Mouse (Mus musculus) midbrain, embryonic 11.5 days (tissue): ENCODE measurements at regions not wholly inside any gene's neighbourhood (a gene's known extent, or its start where the extent isn't known, plus 50 kb on each side); places are given as distances from the start of the nearest gene placed in this dataset.

Experiments
- ATAC-seq: fragments of 200-750 bp; cut with Nextera tagmentation; 2 replicates; pipeline ENCODE4 v1.8.0; 2017; ENCODE audit warnings: moderate TSS enrichment, moderate library complexity; ENCODE audit not compliant: low FRiP score
- DNase-seq: peaks from one replicate; pipeline ENCODE4 v3.0.0; 2015; ENCODE audit warnings: low spot score; ENCODE audit errors: missing footprints
- H3K27ac ChIP-seq: fragments of 300-500 bp; sonication (generic); 2 replicates; pipeline ENCODE4 v1.5.1; 2014; ENCODE audit warnings: low read depth, low read length
- H3K27me3 ChIP-seq: fragments of 300-500 bp; sonication (generic); 2 replicates; pipeline ENCODE4 v1.6.1; 2014; ENCODE audit warnings: mild to moderate bottlenecking, low read length, moderate library complexity, mixed read lengths; ENCODE audit not compliant: control insufficient read depth, insufficient read depth
- H3K36me3 ChIP-seq: fragments of 300-500 bp; sonication (generic); 2 replicates; pipeline ENCODE4 v1.6.1; 2014; ENCODE audit warnings: mild to moderate bottlenecking, low read length, moderate library complexity, mixed read lengths; ENCODE audit not compliant: control insufficient read depth, insufficient read depth
- H3K4me1 ChIP-seq: fragments of 300-500 bp; sonication (generic); 2 replicates; pipeline ENCODE4 v1.6.1; 2014; ENCODE audit warnings: low read length; ENCODE audit not compliant: control insufficient read depth, insufficient read depth
- H3K4me2 ChIP-seq: fragments of 300-500 bp; sonication (generic); 2 replicates; pipeline ENCODE4 v1.6.1; 2014; ENCODE audit warnings: mild to moderate bottlenecking, moderate library complexity
- H3K4me3 ChIP-seq: fragments of 300-500 bp; sonication (generic); 2 replicates; pipeline ENCODE4 v1.5.1; 2014; ENCODE audit warnings: low read depth, low read length
- H3K9ac ChIP-seq: fragments of 300-500 bp; sonication (generic); 2 replicates; pipeline ENCODE4 v1.6.1; 2014; ENCODE audit warnings: low read length
- H3K9me3 ChIP-seq: fragments of 300-500 bp; sonication (generic); 2 replicates; pipeline ENCODE4 v1.6.1; 2016; ENCODE audit warnings: low read length; ENCODE audit not compliant: control insufficient read depth
- WGBS: fragments of 180-500 bp; shearing (Covaris S2); extraction: QIAGEN DNeasy Blood & Tissue Kit; methylation state at CpG from one replicate; pipeline ENCODE4 v1.1.7; 2014; 5-methylcytosine and 5-hydroxymethylcytosine counted together

GRCm38 (mm10) chr12:29124079-29124668 lies 372.6 kb downstream of the Eipr1 start:
- no peaks in the 10 kb centered on the region for H3K4me1 ChIP-seq
- H3K4me2 ChIP-seq: no peak overlapping the region
- H3K9ac ChIP-seq: no peak overlapping the region
- H3K36me3 ChIP-seq: no peaks in the 10 kb centered on the region
- no peaks in the 10 kb centered on the region for H3K9me3 ChIP-seq
- no peak overlapping the region for H3K27ac ChIP-seq
- ATAC-seq (no peak), DNase-seq (no peak)
- no peak overlapping the region for H3K4me3 ChIP-seq
- H3K27me3 ChIP-seq: no peaks in the 10 kb centered on the region
- WGBS: 78% methylated on average over 7 of the region's 7 CpGs

- H3K4me3 ChIP-seq: no peak overlapping the region
- no peaks in the 10 kb centered on the region for H3K9me3 ChIP-seq
- H3K4me1 ChIP-seq: no peaks in the 10 kb centered on the region
- no peak overlapping the region for H3K9ac ChIP-seq
- H3K36me3 ChIP-seq: no peaks in the 10 kb centered on the region
- H3K27ac ChIP-seq: no peak overlapping the region
- H3K4me2 ChIP-seq: no peak overlapping the region
- H3K27me3 ChIP-seq: no peaks in the 10 kb centered on the region
- whole genome bisulfite sequencing: 57% methylated on average over 10 of the region's 10 CpGs
- DNase-seq (peak; percentile 86), ATAC-seq (peak; percentile 27; the same call in 1 of the 2 replicates)
These were observed 377.2 kb downstream of the Eipr1 start for GRCm38 (mm10) chr12:29128844-29129243.

- Histone ChIP-seq H3K4me2 (no peak overlapping the region), H3K27me3 (no peaks in the 10 kb centered on the region), H3K4me1 (no peaks in the 10 kb centered on the region), H3K9ac (no peak overlapping the region), H3K36me3 (no peaks in the 10 kb centered on the region), H3K4me3 (no peak overlapping the region), H3K9me3 (no peaks in the 10 kb centered on the region), H3K27ac (no peak overlapping the region)
- ATAC-seq: no peak
- WGBS: 77% methylated on average over 4 of the region's 4 CpGs
- DNase-seq: no peak
These were observed 377.7 kb downstream of the Eipr1 start for GRCm38 (mm10) chr12:29129331-29129730.

- Histone ChIP-seq H3K4me1 (no peaks in the 10 kb centered on the region), H3K9ac (no peak overlapping the region), H3K27ac (no peak overlapping the region), H3K9me3 (no peaks in the 10 kb centered on the region), H3K4me3 (no peak overlapping the region), H3K4me2 (no peak overlapping the region), H3K36me3 (no peaks in the 10 kb centered on the region), H3K27me3 (no peaks in the 10 kb centered on the region)
- WGBS: 96% methylated on average over 2 of the region's 2 CpGs
- no peak for ATAC-seq
- DNase-seq: no peak
These were observed 382.7 kb downstream of the Eipr1 start for GRCm38 (mm10) chr12:29134326-29134725.

- 80% methylated on average over 5 of the region's 5 CpGs for WGBS
- no peaks in the 10 kb centered on the region for H3K27me3 ChIP-seq
- H3K27ac ChIP-seq: no peak overlapping the region
- H3K4me3 ChIP-seq: no peak overlapping the region
- H3K4me2 ChIP-seq: no peak overlapping the region
- DNase-seq (no peak), ATAC-seq (peak; percentile 38; the same call in 1 of the 2 replicates)
- H3K4me1 ChIP-seq: 0 out of 2 replicates have a peak, but pooled peaks cover 4% of the 10 kb centered on the region
- H3K36me3 ChIP-seq: no peaks in the 10 kb centered on the region
- no peaks in the 10 kb centered on the region for H3K9me3 ChIP-seq
- no peak overlapping the region for H3K9ac ChIP-seq
These were observed 385.3 kb downstream of the Eipr1 start for GRCm38 (mm10) chr12:29136850-29137268.

- H3K4me2 ChIP-seq: no peak overlapping the region
- H3K9ac ChIP-seq: no peak overlapping the region
- no peaks in the 10 kb centered on the region for H3K27me3 ChIP-seq
- no peaks in the 10 kb centered on the region for H3K36me3 ChIP-seq
- H3K9me3 ChIP-seq: no peaks in the 10 kb centered on the region
- H3K27ac ChIP-seq: no peak overlapping the region
- no peak for ATAC-seq
- 80% methylated on average over 8 of the region's 8 CpGs for WGBS
- DNase-seq: no peak
- 0 out of 2 replicates have a peak, but pooled peaks cover 4% of the 10 kb centered on the region for H3K4me1 ChIP-seq
- no peak overlapping the region for H3K4me3 ChIP-seq
These were observed 385.9 kb downstream of the Eipr1 start for GRCm38 (mm10) chr12:29137455-29137854.

- Histone ChIP-seq H3K9me3 (no peaks in the 10 kb centered on the region), H3K4me2 (no peak overlapping the region), H3K4me1 (0 out of 2 replicates have a peak, but pooled peaks cover 4% of the 10 kb centered on the region), H3K27me3 (no peaks in the 10 kb centered on the region), H3K27ac (no peak overlapping the region), H3K36me3 (no peaks in the 10 kb centered on the region), H3K9ac (no peak overlapping the region), H3K4me3 (no peak overlapping the region)
- ATAC-seq (no peak), DNase-seq (no peak)
- WGBS: 65% methylated on average over 3 of the region's 3 CpGs
These were observed 387.6 kb upstream of the Myt1l start for GRCm38 (mm10) chr12:29140576-29140975.

GRCm38 (mm10) chr12:29141132-29141531 lies 387.1 kb upstream of the Myt1l start:
- Histone ChIP-seq H3K4me1 (0 out of 2 replicates have a peak, but pooled peaks cover 4% of the 10 kb centered on the region), H3K27ac (no peak overlapping the region), H3K9ac (no peak overlapping the region), H3K4me3 (no peak overlapping the region), H3K4me2 (no peak overlapping the region), H3K36me3 (no peaks in the 10 kb centered on the region), H3K9me3 (no peaks in the 10 kb centered on the region), H3K27me3 (no peaks in the 10 kb centered on the region)
- WGBS: 62% methylated on average over 13 of the region's 13 CpGs
- DNase-seq (no peak), ATAC-seq (no peak)

GRCm38 (mm10) chr12:29141855-29142254 lies 386.3 kb upstream of the Myt1l start:
- Histone ChIP-seq H3K27ac (no peak overlapping the region), H3K27me3 (no peaks in the 10 kb centered on the region), H3K9ac (no peak overlapping the region), H3K4me3 (no peak overlapping the region), H3K9me3 (no peaks in the 10 kb centered on the region), H3K4me2 (no peak overlapping the region), H3K36me3 (no peaks in the 10 kb centered on the region), H3K4me1 (0 out of 2 replicates have a peak, but pooled peaks cover 4% of the 10 kb centered on the region)
- 89% methylated on average over 8 of the region's 8 CpGs for WGBS
- DNase-seq: no peak
- no peak for ATAC-seq
